Mouse (Mus musculus) induced T-regulatory cell, adult 2 months (primary cell): ENCODE results near the gene Abhd6.

ENCODE experiments used
- DNase-seq: peaks from one replicate; pipeline ENCODE4 v3.0.0-alpha.2; 2012; ENCODE audit warnings: low read depth

Gene Abhd6

GRCm38 (mm10) chr14:8030535-8030934, 27.8 kb downstream of the Abhd6 start:
- no peak for DNase-seq

GRCm38 (mm10) chr14:8032087-8032944, 29.6 kb downstream of the Abhd6 start:
- DNase-seq = no peak

DNA sequence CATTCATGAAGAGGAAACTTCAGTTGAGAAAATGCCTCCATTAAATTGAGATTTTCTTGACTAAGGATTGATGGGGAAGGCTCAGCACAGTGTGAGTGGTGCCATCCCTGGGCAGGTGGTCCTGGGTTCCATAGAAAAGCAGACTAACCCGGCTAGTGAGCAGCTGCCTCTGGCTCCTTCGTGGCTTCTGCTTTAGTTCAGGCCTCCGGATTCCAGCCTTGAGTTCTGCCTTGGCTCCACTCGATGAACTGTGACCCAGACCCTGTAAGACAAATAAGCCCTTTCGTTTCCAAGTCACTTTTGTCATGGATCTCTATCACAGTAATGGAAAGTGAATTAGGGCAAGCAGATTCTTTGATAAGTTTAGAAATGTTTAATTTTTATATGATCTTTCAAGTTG, 31.9 kb downstream of the Abhd6 start:
- no peak for DNase-seq

- DNase-seq = no peak
These were observed 33.2 kb downstream of the Abhd6 start for GRCm38 (mm10) chr14:8035951-8036350.

- DNase-seq = no peak
These were observed 33.7 kb downstream of the Abhd6 start for GRCm38 (mm10) chr14:8036406-8036805.

DNA sequence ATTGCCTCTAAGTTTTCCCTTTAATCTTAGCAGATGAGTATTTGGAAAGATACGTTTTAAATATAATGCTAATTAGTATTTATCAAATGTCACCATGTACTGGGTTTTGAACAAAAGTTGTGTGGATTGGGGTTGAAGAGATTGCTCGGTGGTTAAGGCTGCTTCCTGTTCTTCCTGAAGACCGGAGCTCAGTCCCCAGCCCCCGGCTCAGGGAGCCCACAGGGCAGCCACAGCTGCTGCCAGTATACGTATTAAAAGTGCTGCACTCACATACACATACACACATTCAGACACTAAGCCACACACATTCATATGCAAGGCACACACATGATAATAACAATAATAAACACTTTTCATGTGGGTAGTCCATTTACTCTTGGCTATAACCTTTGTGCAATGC, 35.4 kb downstream of the Abhd6 start:
- no peak for DNase-seq

DNA sequence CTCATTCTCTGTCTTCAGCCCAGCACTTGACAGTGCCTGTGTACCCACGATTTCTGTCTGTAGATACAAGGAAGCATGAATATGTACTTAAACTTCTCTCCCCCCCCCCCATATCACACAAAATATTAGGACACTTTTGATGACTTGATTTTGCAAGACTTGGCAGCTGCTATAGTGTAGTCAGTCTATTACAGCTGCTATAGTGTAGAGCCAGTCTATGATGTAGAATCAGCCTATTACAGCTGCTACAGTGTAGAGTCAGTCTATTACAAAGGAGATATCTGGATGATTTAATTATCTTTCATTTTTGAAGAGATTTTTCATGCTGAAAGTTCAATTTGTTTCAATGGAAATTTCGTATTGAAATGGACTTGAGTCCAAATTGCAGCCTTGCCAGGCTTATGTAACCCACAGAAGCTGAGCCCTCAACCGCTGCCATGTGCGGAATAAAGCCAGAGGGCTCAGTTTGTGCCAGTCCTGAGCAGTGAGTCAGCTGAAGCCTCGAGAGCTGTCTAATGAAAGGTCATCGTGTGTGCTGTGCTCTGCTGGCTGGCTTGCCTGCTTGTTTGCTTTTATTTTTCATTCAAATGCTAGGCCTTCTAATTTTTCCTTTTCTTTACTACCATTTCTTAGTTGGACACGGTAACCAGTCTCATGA, 36.2 kb downstream of the Abhd6 start:
- no peak for DNase-seq

GRCm38 (mm10) chr14:8040179-8040578, 37.5 kb downstream of the Abhd6 start:
- no peak for DNase-seq

- no peak for DNase-seq
These were observed 38.4 kb downstream of the Abhd6 start for GRCm38 (mm10) chr14:8040911-8041678.

GRCm38 (mm10) chr14:8042120-8042519, 39.4 kb downstream of the Abhd6 start:
- no peak for DNase-seq

DNA sequence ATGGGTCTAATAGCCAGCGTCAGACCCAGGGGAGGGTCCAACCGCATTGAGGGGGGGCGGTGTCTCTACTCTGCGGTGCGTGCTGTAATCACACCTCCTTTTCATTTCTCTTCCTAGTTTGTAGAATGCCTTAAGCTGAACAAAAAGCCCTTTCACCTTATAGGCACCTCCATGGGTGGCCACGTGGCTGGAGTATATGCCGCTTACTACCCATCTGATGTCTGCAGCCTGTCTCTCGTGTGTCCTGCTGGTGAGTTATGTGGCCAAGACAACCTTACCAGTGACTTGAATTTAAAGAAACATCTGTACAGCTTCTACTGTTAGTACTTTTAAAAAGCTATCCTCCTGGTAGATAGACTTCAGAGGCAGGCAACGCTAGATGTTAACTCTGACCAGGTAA, 39.9 kb downstream of the Abhd6 start:
- no peak for DNase-seq

DNA sequence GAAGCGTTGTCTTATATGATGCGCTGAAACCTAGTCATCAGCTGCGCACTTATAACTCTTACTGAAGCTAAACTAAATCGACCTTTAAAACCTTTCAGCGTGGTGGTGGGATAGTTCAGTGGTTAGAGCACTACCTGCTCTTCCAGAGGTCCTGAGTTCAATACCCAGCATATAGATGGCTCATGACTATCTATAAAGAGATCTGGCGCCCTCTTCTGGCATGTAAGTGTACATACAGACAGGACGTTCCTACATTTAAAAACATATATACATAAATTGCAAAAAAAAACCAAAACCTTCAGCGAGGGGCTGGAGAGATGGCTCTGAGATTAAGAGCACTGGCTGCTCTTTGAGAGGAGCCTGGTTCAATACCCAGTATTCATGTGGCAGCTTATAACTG, 41.6 kb downstream of the Abhd6 start:
- peak; percentile 87 for DNase-seq

GRCm38 (mm10) chr14:8044786-8045185, 42.1 kb downstream of the Abhd6 start:
- DNase-seq = peak; percentile 69

DNA sequence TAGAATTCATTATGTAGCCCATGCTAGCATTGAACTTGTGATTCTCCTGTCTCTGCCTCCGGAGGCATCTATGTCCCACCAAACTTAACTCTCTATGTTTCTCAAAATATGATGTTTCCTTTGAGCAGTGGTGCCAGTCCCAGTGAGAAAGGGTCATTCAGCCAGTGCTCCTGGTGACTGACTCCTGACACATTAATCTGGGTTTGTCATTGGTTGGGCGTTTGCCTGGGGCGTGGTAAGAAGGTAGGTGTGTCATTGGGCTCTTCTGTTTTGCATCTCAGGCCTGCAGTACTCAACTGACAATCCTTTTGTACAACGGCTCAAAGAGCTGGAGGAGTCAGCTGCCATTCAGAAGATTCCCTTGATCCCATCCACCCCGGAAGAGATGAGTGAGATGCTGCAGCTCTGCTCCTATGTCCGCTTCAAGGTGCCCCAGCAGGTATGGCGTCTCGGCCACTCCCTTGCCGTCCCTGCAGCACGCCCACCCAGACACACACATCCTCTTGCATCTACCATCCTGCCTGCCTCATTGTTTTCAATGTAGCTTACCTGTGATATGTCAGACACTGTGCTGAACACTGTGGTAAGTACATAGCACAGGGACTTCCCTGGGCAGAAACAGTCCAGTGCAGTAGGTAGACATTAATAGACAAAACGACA, 42.6 kb downstream of the Abhd6 start:
- DNase-seq = peak; percentile 61

DNA sequence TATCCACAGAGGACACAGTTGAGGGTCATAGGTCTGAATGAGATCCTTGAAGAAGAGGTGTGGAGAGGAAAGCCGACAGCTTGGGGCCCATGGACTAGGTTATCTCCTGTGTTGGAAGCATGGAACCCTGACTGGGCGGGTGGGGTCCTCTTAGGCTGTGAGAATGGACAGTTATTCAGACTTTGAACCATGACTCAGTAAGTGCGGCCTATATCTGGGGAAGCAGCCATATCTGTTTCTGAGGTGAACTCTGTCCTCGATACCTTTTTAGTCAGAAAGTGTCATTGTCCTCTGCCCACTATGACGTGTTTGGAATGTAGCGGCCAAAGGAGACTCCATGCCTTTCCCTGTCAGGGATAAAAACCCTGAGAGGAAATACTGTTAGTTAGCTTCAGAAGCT, 44.1 kb downstream of the Abhd6 start:
- no peak for DNase-seq

- no peak for DNase-seq
These were observed 46.6 kb downstream of the Abhd6 start for GRCm38 (mm10) chr14:8049334-8049733.

DNA sequence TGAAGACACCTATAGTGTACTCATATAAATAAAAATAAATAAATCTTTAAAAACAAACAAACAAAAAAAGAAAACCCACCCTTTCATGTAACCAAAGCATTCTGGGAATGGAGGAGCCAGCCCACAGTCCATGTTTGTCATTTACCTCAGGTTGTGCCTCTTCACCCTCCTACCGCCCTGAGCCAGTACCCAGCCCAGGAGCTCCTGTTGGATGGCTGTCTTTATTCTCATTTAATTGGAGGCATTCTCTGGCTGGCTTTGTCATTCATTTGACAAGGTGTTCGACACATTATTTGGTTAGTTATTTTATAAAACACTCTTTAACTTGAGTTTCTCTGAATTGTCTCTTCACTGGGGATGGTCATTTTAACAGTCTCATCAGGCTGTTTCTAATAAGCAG, 49.2 kb downstream of the Abhd6 start:
- DNase-seq = no peak

GRCm38 (mm10) chr14:8052661-8053060, 50.0 kb downstream of the Abhd6 start:
- no peak for DNase-seq

DNA sequence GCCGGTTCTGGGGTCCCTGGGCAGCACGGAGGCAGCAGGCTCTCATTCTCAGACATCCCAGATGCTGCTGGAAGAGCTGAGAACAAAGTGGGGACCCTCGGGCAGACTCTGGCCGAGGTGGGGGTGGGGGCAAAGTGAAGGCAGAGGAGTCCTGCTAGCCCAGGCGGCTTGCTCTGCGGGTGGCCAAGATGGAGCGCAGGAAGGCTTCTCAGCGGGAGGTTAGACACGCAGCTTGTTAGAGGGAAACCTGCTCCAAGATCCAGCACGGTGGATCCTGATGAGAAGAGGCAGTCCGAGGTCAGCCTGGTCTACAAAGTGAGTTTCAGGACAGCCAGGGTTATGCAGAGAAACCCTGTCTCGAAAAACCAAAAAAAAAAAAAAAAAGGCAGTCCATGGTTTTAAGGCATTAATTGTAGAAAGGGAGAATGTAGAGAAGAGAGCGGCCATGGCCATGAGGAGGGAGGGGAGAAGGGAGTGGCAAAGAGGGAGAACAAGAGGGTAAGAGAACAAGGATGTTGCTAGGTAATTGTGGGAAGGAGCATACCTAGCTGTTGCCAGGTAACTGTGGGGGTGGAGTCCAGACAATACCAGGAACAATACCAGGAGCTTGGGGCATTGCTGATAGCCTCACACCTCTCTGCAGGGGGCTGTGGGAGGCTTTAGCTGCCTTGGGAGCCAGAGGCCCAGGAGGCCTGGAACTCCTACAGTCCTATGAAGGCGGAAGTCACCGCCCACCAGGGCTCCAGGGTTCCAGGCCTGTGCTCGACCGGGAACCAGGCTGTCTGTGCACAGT, 51.8 kb downstream of the Abhd6 start:
- no peak for DNase-seq

DNA sequence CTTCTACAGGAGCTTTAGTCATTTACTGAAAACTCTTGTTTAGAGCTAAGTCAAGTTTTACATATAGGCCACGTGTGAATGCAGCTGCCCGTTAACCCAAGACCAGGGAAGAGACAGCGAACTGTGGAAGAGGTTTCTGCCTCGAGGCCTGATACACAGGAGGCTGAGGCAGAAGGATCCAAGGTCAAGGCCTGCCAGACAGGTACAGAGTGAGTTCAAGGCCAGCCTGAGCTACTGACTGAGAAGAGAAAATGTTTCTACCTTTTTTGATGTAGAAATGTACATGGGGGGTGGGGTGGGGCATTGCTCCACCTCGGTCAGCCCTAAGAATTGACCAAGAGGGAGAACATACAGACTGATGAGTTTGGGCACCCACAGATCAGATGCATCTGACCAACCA, 53.4 kb downstream of the Abhd6 start:
- DNase-seq = no peak

GRCm38 (mm10) chr14:8059938-8060337, 57.2 kb downstream of the Abhd6 start:
- no peak for DNase-seq
